Mouse (Mus musculus) cerebellum, postnatal 4 days (tissue): Measurements from ENCODE around the gene Dusp12.
A peak's percentile ranks its signal among the peaks of the same experiment; 100 is the strongest.

ENCODE experiments used
- DNase-seq, 2 experiments: peaks; one replicate each; pipeline ENCODE4 v3.0.0; 2022; ENCODE audit warnings: low spot score in 2 of 2, mixed read lengths in 1 of 2

Gene Dusp12

DNA sequence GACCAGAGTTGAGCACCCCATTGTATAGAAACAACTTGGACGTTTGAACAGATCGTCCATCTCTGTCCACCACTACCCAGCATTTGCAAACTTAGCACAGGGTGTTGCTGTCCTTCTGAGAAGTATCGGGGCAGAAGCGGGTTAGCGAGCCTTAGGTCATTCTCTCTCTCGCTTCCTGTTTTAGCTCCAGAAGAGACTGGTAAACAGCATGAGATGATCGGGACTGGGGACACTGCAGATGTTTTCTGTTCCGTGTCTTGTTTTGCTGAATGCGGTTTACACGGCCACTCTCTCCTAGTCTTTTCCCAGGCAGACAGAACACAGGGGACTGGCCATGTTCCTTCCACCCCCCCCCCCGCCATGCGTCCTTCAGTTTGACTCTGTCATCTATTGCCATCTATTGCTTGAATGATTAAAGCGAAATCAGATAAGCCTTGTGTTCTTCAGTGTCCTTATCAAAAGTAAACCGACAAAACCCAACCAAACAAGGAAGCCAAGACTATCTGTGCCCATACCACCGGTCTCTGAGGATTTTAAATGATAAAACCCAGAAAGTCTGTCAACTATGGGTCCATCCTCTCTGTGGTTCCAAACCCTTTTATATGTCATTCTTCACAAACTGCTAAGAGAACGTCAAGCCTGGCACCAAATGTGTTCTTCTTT, 13.2 kb upstream of the Dusp12 start:
- no peak for DNase-seq

DNA sequence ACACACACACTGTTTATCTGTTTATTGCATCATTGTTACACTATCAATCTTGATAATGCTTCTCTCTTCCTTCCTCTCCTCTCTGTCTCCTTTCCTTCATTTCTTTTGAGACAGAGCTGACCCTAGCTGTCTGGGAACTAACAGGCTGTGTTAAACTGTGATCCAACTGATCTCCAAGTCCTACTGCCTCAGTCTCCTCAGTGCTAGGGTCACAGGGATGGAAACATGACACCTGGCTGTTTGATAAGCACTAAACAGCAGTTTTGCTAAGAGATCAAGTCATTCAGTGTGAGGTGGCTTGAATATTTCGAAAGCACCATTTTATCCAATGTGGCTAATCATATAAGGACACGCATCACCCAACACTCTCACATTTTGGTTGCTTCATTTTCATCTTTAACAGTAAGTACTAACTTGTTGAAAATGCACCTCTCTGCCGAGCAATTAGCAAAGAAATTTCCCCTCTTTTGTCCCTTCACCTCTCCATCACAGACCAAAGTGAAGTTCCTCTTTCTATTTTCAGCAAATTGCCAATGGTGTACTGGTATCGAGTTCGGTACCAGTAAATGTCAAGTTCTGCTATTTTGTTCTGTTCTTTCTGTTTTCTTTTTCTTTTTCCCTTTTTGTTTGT, 11.4 kb upstream of the Dusp12 start:
- no peak for DNase-seq

DNA sequence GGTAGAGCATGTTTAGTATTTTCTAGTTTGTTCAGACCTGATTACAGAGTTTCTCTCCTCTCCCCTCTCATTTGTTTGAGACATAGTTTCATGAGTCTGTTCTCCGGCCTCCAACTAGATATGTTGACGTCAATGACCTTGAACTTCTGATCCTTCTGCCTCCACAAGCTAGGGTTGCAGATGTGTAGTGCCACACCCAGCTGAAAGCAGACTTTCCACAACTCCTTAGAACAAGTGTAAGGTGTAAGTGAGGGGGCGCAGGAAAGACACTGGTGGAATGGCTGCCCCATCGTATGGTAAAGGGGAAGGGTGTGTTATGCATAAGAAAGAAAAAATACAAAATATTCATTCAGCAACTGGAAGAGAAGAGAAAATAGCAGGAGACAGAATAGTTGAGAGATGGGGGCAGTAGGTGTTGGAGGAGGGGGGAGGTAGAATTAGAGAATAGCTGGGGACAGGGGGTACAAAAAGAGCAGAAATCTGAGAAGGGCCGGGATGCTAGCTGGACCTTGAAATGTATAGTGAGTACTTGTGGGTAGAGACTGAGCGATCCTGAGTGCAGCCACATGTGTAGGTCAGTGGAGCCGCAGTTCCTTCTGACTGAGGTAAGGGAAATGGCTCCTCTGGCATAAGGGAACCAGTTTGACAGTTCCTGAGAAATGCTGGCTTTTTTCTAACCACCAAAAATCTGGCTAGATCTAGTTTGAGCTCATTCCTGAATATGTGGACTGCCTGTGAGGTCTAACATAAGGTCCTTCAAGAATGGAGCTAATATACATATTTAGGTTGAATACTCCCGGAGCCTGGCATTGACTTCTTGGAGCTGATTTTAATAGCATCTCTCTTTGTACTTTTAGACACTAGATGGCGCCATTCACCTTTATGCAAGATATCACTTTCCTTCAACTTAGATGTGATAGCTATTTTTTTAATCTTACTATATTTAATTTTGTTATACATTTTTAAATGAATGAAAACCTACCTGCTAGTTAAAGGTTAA, 9.6 kb upstream of the Dusp12 start:
- DNase-seq = no peak

DNA sequence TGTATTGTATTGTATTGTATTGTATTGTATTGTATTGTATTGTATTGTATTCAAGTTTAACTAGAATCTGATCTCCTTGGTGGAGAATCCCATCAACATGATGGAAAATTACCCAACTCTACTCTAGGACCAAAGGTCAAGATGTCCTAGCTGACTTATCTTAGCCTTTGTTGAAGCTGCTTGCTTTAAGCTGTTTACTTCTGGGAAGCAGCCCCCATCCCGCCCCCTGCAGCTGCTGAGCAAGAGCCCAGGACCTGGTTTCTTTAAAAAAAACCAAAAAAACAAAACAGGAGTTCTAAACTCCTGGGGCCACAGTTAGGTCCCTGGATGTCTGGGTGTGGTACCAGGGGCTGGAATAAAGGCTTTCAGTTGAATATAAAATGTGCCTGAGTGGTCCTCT, 6.9 kb upstream of the Dusp12 start:
- DNase-seq = no peak

DNA sequence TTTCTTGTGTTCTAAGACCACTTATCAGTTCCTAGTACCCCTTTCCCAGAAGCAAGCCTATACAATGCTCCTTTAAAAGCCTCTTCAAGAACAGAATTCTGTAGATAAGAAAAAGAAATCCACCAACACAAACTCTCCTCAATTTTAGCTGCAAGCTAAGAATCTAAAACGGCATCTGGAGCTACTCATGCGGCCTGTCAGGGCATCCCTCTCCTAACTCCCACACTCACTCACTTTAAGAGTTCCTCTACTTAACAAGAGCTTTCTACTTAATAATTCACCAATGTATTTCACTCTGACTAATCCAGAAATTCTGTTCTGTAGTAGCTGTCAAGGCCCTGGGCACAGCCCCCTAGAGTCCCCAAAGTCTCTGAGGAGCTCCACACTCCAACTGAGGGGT, 6.3 kb upstream of the Dusp12 start:
- DNase-seq = no peak

DNA sequence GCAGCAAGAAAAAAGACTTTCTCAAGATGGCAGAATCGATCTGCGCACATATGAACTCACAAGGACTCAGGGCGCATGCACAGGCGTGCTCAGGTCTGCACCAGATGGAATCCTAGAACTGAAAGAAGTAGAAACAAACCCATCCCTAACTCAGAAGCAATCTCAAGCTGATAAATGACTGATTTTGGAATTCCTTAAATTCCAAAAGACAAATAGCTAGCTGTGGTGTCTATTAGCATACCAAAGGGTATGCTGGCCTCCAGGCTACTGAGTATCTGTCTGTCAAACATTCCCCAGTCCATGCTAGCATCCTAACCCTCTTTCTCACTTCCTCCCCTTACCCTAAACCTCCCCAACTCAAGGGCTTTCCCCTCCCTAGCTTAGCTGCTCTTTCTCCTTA, 4.0 kb upstream of the Dusp12 start:
- no peak for DNase-seq

DNA sequence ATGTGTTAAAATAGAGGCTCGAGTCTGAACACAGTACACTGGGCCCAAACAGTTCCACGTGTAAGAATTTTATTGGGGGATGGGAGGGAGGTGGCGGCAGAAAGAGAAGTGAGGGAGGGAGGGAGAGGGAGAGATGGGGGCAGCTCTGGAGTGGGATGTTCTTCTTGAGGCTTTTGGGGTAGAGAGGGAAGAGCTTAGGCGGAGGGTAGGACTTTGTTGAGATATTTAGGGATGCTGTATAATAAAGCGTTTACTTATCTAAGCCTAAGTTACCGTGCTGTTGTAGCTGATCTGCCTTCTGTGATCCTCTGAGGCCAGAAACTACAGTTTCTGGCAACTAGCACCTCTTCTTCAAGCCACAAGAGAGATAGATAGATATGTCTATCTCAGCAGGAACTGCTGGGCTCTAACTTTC, 711 bp upstream of the Dusp12 start:
- no peak for DNase-seq

DNA sequence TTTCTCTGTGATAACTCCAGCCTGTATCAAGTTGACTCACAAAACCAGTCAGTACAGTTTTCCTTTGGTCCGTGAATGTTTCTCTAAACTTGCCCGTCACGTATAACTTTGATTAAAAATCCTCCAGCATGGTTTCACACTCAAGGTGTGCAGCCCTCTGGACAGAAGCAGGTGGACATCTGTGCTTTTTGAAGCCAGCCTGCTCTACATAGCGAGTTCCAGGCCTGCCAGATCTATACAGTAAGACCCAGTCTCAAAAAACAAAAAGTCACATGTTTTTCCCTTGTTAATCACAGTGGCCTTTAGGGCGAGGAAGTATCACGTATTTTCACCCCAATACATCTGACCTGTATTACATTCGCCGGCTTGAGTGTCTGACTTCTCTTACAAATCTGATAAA, 950 bp downstream of the Dusp12 start:
- no peak for DNase-seq

DNA sequence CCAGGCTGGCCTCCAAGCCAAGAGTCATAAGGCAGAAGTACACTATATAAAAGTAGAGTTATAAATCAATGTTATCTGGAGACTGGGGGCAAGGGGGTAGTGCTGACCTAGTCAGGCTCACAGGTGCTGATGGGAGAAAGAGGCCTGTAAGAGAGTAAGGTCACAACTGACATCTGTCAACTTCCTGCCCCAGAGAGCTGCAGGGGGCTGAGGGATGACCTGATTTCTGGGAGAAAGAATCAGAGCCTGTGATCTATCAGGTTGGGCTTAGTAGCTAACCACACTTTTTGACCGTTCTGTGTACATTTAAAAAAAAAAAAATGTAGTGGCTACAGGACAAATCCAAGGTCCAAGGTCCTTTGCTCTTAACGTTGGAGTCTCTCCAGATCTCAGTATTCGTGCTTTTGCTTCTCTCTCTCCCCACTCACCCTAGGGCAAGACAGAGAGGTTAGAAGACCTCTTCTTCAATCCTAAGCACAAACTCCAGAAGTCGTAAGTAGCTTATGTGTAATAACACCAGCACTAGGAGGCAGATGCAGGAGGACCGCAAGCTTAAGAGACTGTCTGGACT, 2.3 kb downstream of the Dusp12 start:
- DNase-seq = no peak

DNA sequence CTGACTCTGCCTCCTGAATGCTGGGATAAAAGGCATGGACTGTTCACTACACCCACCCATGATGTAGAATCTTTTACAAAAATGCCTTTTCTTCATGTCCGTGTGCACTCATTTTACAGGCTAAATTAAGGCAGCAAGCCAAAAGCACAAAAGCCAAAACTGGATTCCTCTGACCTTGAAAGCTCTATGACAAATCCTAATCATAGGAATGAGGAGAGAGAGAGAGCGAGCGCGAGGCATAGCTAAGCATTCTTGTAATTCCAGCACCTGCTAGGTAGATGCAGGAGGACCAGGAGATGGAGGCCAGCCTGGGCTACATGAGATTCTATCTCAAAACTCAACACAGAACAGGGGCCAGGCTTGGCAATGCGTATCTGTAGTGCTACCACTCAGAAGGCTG, 8.4 kb downstream of the Dusp12 start:
- no peak for DNase-seq

DNA sequence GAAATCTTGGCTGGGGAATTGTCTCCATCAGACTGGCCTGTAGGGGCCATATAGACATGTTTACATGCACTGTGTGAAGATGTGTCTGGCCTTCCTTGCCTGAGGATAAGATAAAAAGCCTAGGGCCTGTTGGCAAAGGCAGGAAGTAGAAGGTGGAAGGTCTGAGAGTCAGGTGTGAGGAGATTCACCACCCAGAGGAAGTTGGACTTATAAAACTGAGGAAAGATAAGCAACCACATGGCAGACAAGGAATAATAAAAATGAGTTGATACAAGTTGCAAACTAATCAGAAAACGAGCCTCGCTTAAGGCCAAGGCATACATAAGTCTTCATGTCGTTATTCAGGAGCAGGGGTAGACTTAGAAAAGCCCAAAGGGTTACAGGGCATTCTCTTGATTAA, 9.7 kb downstream of the Dusp12 start:
- DNase-seq = no peak

DNA sequence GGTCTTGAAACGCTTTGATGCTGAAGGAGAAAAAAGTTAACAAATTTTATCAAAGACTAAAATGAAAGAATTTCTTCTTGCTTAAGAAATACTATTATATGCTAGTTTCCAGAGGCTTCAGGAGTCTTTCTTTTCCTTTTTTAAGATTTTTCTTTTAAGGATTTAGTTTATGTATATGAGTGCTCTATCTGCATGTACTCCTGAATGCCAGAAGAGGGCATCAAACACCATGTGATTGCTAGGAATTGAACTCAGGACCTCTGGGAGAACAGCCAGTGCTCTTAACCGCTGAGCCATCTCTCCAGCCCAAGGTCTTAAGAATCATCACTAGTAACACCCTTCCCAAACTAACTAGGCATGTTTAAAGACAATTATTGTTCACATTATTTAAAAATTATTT, 13.4 kb downstream of the Dusp12 start:
- no peak for DNase-seq

DNA sequence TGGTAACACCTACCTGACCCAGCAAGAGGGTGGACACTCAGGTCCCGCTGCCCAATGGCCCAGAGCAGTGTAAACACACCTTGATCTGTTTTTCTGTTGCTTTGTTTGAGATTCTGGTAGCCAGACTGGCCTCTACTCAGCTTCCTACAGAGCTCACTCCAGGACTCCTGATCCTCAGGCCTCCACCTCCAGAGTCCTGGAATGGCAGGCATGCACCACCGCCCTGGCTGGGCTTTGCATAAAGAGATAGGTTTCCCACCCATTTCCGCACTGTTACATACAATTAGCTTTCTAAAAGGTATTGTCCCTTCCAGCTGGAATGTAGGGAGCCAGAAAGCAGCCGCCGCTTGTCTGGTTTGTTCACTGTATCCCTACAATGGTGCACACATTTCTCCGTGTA, 13.9 kb downstream of the Dusp12 start:
- DNase-seq = no peak

DNA sequence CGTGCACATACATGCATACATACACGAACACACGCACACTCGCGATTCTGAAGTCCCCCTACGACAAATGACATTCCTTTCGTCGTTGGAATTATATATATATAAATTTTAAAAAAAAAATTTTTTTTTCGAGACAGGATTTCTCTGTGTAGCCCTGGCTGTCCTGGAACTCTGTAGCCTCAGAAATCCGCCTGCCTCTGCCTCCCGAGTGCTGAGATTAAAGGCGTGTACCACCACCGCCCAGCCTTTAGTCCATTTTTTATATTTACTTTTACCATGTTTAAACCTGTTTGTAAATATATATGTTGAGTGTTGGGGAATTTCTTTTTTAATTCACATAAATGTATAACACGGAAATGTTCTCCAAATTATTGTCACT, 16.4 kb downstream of the Dusp12 start:
- no peak for DNase-seq

DNA sequence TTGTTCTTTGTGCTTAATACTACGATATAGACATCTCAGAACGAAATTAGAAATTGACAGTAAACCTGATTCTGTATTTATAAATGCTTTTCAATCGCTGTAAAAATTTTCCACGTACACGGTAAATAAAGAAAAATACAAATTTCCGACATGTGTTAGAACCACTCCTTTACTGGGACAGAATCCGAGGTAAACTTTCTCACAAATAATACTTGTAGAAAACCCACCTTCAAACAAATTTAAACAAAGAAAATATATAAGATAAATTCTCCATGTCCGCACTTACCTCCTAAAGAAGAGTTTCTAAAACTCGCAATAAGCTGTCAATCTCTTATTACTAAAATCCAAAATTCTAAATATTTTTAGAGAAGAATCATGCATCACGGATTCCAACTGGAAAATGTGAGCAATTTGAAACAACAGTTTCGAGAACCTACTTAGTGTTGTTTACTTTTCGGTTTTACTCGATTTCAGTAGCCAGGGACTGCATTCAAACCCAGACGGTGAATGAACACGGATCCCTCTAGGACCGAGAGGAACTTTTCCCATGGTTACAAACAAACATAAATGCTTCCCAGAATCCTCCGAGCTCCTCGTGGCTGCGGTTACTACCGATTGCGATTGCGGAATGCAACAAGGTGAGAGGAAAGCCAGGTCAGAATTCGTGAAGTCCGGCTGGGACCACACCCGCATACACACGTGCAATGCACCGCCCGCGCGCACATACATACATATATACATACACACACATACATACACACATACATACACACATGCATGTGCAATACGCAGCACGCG, 17.0 kb downstream of the Dusp12 start:
- DNase-seq = peak; percentile 34 to 43

DNA sequence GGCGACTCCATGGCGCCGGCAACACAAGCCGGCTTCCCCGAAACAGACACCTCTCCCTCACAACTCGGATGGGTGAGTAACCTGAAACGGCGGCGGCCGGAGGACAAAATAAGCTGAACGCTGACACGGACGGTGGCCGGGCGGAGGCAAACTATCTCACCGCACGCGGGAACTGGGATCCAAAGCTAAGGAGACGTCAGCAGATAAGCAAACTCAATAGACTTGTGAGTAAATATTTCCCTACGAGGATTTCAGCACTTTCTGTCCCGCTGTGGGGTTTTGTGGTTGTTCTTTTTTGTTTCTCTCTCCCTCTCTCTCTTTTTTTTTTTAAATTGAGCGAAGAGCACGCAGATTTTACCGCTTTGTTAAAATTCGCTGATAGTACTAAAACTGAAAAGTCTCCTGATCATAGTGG, 17.6 kb downstream of the Dusp12 start, which contains the start of gene Atf6:
Gene Atf6, minus strand, starts transcription at position 81 of the 415 bp plus-strand sequence.
- DNase-seq = peak; percentile 96 to 97

DNA sequence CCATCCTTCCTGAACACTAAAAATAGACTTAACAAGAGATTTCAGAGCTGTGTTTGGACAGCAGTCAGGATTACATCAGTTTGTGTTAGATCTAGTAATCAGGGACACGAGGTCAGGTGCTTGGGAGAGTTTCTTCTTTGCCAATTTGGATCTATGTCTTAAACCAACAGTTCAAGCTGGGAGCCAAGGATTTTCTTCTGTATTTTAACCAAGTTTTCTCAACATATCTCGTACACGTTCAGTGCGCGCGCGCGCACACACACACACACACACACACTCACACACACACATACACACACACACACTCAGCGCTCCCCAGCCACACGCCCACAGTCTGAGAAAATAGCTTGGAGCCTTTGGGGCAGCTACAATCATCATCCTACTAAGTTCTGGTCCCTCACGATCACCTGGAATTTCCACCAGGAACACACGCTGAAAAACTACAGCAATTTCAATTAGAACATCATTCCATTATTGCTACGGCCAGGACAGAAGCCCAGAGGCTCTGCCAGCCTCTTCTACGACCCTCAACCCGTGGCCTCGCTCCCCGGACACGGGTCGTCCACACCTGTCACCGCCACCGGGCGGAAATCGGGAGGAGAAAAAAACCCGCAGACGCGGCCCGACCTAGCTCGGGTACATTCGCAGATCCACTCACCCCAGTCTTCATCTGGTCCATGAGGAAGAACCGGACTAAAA, 18.2 kb downstream of the Dusp12 start:
- DNase-seq = peak in 1 of 2 experiments; percentile 10

DNA sequence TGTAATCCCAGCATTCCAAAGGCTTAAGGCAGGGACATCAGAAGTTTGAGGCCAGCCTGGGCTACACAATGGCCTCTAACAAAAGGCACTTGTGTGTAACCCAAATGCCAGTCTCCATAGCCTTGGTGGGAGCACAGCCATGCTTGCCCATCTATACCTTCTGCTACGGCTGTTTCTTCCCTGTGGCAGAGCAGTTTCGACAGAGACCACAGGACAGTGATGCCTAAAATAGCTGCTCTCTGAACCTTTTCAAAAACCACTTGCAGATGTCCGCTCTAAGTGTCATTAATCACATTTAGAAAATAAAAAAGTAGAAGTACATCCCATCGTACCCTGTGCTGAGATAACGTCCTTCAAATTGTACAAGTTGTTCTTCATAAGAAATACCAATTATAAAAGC, 19.9 kb downstream of the Dusp12 start:
- no peak for DNase-seq

DNA sequence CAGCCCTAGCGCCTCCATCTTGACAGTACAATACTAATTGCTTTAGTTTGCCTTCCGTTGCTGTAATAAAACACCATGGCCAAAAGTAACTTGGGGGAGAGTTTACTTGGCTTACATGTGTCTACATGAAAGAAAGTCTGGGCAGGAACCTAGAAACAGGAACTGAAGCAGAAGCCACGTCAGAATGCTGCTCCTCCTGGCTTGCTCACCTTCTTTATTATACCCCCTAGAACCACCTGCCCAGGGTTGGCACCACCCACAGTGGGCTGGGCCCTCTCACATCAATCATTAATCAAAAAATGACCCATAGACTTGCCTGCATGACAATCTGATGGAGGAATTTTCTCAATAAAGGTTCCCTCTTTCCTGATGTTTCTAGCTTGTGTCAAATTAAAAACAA, 20.6 kb downstream of the Dusp12 start:
- no peak for DNase-seq

DNA sequence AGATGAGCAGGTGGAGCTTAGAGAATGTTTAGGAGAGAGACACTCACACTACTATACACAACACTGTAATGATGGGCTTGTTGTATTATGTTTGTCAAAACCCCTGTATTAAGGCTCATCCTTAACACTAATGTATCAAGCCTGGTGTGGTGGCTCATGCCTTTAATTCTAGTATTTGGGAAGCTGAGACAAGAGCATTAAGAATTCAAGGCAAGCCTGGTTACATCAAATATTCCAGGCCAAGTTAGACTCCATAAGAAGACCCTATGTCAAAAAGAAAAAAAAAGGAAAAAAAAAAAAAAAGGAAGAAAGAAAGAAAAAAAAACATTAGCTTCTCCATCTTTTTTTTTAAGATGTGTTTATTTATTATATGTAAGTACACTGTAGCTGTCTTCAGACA, 21.1 kb downstream of the Dusp12 start:
- DNase-seq = no peak

DNA sequence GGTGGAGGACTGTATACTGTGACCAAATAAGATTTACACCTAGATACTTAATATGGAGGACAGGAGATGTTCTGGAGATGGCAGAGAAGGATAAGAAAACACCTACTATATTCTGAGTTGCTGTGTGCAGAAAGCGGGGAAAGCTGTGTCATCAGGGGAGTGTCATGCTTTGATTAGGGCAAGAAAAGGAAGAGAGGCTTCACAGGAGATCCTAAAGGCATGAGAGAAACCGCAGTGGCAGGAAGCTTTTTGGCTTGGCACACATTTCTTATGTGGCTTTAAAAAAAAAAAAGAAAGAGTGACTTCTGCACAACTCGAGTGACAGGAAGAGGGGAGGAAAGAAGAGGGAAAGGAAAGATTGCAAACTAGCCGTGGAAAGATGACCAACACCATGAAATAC, 22.3 kb downstream of the Dusp12 start:
- DNase-seq = no peak
